Mouse (Mus musculus): ENCODE data around the gene Msrb3.

Msrb3 gene

DNA sequence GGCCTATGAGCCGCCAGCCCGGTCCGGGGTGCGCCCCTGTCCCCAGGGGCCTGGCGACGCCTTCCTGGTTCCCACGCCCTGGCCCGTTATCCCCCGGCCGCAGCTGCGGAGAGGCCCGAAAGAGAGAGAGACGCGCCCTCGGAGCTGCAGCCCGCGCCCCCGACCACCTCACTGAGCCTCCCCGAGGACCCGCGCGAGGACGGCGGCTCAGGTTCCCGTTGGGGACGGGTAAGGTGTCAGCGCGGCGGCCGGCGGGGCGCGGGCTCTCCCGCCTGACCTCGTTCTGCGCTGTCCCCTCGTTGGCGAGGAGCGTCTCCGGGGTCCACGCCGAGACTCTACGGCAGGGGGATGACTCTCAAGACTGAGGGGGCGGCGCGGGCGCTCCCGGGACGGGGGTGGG is 544 bp downstream of the Msrb3 start:
- no peak for DNase-seq (ENCODE audit: low read depth, low spot score)

DNA sequence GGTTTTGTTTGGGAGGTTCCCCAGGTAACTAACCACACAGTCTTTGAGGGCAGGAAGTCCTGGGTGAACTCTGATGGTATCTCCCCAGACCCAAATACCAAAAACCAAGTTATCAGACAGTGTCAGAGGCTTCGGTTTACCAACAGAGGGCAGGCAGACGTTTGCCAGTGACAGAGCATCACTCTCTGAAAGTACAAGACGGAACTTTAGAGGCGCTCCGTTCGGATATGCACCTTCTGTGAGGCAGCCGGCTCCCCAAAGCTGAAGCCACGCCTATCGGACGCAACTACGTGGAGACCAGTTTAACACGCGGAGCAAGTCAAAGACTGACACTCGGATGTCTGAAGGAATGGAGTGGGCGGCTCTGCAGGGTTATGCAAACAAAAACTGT is 3.0 kb downstream of the Msrb3 start:
- DNase-seq (ENCODE audit: low read depth, low spot score) = no peak

DNA sequence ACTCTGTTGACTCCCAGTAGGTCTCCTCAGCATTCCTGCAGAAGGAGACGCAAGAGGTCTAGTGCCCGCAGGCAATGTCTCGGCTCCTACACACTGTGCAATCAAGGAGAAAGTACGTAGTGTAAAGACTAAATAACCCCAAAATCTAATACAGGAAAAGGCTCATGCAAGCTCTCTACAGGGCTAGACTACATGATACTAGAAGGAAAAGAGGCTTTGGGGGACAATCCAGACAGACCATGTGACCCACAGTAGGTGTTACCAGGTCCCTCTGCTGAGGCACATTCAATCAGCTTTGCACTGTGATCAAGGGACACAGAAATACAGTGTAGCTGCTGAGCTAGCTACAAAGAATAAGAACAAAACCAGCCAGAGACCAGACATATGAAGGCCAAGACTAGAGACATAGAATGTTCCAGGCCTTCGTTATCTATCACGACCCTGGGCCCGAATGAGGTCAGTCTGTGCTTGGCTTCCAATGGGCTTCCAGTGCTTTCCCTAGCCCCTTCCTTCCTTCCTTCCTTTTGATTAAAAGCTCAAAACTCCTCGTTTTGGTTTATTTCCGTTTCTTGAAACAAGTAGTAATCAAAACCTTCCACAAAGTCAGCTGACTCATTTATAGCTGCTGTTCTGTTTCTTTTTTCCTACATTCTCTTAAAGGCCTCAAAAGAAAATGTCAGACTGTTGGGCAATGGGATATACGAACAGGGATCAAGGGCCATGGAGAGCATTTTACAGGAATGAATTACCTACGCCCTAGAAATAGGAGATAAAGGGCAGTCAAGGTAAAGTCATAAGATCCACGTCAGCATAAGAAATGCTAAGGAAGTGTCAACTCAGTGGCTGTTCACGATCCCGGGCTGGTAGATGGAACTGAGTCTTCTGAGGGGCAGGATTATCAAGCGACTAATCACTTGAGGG is 3.7 kb downstream of the Msrb3 start:
- DNase-seq (ENCODE audit: low read depth, low spot score) = no peak

DNA sequence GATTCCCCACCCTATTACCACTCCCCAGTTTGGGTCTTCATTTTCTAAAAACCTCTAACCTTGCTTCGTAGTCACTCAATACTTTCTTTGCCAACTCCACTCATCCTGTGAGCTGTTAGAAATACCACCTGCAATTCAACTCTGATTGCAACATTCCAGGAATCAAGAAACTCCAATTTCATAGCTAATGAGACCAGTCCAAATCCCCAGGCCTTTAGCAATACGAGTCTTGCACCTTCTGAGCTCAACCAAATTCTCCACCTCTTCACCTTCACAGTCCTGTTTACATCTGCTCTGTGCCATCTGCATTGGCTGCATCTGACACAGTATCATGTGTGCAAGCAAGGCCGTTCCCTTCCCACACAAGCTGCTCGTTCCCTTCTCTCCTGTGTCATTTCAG is 5.0 kb downstream of the Msrb3 start:
- no peak for DNase-seq (ENCODE audit: low read depth, low spot score)

DNA sequence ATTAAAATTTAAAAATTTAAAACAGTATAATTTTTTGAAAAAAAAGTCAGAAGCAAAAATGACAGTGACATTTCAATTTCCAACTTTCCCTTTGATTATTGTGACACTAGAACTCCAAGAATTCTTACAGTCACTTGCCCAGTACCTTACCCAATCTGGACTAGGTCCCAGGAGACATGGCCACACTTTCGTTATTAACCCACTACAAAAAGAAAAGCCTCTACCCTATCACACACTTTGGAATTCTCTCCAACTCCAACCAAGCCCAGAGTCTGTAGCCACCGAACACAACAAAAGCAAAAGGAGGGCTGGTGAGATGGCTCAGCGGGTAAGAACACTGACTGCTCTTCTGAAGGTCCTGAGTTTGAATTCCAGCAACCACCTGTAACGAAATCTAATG is 7.8 kb downstream of the Msrb3 start:
- DNase-seq (ENCODE audit: low read depth, low spot score) = no peak

DNA sequence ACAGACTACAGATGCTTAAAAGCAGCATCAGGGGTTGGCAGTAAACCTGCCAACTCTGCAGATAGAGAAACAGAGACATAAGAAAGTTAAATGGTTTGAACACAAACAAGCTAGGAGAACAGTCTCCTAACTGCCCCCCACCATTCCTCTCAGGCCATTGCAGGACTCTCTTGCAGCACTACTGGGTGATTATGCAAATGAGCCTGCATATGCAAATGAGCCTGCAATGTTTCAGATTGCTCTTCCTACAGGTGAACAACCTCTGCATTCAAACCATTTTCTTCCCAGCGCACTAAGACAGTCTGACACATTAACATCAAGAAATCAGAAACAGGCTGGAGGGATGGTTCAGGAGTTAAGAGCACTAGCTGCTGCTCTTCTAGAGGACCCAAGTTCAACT is 8.3 kb downstream of the Msrb3 start:
- DNase-seq (ENCODE audit: low read depth, low spot score) = no peak

DNA sequence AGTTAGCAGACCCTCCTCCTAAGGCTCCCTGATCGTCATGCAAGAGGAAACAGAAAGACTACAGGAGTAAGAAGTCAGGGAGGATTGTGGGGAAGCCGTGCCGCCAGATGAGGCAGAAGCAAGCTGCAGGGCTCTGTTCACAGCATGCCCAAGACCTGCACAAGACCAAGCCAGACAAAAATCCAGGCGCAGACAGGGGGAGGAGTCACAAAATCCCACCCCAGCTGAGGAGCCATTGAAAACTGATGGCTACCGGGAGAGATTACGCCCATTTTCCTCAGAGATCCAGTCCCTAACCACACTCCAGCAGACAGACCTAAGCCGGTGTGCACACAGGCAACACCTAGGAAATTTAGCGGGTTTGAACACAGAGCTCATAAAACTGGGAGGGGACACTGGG is 10.4 kb downstream of the Msrb3 start:
- DNase-seq (ENCODE audit: low read depth, low spot score) = no peak

DNA sequence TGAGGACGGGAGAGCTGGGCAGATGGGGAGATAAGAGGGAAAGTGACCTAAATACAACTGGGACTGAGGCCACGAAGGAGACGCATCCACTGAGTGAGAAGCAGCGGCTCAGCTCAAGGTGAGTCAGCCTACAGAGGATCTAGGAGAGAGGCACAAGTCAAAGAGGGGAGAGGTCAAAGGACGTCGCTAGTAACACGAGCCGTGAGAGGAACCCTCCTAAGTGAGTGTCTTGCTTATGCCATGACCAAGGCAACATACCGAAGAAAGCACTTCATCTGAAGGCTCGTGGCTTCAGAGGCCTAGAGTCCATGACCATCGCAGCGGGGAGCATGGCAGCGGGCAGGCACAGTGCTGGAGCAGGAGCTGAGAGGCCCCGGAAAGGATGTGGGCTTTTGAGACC is 14.7 kb downstream of the Msrb3 start:
- DNase-seq (ENCODE audit: low read depth, low spot score) = no peak

DNA sequence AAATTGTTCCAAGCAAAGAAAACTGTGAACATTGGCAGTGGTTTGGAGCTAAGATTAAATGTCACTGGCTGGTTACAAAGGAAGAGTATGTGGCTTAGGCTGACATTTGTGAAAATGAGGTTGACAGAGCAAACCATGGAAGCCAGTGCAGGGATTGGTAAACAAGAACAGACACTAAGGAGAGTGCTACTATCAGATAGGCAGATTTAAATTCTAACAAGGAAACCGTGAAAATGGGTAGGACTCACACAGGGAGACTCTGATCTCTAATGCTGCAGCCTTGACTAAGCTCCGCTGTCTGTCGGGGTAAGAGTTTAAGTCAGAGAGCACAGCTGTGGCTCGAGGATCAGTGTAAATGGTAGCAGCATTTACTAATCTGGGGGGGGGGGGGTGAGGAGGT is 15.2 kb downstream of the Msrb3 start:
- no peak for DNase-seq (ENCODE audit: low read depth, low spot score)

DNA sequence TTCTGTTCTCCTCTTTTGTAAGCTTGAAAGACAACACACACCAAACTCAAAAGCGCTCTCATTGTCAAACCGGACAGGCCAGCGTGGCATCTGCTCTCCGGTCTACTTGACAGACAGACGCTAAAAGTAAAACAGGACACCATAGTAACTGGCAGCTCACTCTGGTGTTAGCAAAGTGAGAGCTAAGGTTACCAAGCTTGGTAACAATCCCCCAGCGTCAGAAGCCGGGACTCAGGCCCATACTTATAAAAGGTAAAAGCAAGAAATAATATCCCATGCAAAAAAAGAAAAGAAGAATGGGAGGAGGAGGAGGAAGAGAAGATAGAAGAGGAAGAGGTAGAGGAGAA is 15.9 kb downstream of the Msrb3 start:
- DNase-seq (ENCODE audit: low read depth, low spot score) = no peak

DNA sequence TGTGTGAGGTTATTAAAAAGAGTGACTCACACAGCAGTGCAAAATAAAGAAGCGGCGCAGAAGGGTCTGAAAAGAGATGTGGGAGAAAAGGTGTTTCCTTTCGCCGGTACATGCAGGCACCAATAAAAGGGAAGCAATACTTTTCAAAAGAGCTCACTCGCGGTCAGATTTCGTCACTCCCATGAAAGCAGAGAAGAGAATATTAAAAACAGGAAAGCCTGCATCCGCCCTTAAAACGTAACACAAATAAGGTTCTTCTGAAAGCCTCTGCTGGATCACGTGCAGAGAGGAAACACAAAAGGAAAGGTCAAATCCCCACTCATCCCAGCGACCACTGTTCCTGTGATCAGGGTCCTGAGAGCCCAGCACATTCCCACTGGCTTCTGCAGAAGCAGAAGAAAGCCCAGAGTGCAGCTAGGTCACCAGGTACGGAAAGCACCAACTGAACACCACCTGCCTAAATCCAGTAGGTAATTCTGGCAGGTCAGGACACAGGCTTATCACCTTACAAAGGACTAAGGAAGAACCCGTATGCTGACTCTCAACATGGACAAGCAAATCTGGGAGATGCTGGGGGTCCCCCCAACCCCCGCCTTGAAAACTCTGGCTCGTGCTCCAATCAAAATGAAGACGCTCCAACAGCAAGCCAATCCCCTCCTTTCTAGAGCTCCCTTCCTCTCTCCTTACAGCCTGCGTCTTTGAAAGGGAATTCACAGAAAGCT is 16.4 kb downstream of the Msrb3 start:
- peak; percentile 60 for DNase-seq (ENCODE audit: low read depth, low spot score)

DNA sequence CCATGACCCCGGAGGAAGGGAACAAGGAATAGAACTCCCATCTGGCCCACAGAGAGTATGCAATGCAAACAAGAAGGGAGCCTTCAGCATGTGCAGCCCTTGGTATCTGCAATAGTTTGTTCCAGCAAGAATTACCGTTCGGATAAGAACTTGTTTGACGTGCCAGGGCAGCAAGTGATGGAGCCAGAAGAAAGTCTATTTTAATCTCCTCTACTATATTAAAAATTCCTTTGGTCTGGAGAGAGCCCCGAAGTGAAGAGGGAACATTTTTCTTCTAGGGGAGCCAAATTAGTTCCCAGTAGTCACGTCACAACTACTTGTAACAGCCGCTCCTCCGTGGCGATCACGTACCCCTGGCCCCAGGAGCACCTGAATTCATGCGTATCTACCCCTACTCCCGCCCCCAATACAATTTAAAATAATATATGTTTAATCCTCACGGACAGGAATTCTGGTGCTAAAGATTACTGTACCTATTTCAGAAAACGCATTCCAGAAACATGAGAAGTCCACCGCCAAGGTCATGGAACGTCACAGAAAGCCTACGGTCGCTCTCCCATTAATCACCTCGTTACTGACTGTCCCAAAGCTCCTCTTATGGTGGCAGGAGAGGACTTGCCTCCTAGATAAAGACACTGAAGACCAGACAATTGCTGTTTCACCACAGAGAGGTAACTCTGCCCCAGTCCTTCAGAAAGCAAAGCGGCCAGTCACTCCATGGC is 22.2 kb downstream of the Msrb3 start:
- DNase-seq (ENCODE audit: low read depth, low spot score) = no peak

DNA sequence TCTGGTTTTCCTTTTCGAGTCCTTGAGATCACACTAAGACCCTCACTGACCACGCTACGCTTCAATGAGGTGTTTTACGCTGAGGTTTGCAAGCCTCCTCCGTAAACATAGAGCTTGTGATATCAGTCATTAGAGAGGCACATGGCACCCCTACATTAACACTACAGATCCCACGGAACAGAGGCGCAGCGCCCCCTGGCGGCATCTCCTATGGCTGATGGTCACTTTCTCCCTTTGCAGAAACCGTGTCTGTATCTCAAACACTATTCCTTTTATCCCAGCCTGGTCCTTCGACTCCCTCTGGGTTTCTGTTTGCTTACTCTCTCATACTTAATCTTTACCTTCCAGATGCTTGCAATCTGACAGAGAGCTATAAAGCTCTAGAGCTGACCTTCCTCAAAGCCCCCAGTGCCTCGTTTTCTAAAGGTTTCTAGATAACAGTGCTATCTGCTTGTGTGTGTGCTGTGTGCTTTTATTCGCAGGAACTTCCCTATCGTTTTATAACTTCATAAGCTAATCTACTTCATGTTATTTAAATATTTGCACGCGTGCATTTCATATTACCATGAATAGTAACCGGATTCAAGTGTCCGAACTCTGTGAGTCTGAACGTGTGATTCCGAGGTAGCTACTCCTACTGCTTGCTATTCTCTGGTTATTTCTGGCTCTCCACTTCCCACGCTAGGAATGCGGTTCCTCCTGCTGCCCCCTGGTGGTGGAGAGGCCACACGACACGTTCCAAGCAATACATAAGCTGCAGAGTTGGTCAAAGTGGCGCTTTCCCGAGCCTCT is 23.0 kb downstream of the Msrb3 start:
- peak; percentile 86 for DNase-seq (ENCODE audit: low read depth, low spot score)

DNA sequence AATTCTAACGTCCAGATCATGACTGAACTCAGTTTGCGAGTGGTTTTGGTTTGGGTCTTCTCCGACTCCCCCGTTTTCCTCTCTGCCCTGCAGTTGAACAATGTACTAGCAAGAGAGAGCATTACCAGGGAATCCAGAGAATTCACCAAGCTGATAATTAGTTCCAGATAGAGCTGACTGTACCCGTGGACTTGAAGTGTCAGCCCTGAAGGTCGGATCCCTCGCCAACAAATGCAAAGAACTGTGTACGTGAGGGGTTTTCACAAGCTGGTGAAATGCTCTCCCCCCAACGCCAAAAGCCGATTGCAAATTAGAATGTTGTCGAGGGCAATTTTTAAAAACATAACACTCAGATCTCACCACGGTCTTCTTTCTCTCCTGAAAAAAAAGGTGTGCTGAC is 24.6 kb downstream of the Msrb3 start:
- DNase-seq (ENCODE audit: low read depth, low spot score) = no peak

DNA sequence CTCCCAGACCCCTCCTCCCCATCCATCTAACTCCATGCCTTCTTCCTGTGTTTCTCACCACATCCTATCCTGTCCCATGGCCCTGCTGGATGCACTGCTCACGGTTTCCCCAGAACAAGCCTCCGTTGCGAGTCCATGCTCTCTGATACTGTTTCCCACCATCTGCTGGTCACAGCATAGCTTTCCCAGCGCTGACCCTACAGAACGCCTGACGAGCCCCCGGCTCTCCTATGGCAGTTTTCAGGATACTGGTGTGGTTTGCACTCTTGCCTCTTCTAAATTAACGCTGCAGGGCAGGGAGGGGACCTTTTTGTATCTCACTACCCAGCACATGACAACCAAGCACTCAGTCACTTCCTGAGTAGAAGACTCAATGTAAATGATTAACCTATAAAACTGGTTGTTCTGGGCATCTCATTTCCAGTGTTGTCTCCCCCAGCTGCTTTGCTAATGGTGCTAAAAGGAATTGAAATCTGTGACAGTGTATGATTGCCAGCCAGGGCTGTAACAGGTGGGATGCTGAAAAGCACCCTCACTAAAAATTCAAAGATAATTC is 25.2 kb downstream of the Msrb3 start:
- DNase-seq (ENCODE audit: low read depth, low spot score) = no peak

DNA sequence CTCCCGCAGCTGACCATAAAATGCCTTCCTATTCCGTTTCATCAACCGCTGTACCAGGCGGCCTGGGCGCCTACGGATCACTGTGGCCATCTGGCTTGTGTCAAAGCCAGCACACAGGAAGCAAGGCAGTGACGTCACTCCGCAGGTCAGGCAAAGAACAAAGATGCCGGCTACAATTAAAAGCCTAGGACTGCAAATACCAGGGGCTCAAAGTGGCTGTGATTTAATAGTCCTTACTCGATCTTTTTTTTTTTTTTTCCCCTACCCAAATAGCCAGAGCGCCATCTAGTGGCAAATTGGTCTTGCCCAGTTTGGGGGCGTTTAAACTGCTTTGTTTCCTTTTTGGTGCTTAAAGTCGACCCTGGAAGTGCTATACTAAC is 26.4 kb downstream of the Msrb3 start:
- DNase-seq (ENCODE audit: low read depth, low spot score) = peak; percentile 100

DNA sequence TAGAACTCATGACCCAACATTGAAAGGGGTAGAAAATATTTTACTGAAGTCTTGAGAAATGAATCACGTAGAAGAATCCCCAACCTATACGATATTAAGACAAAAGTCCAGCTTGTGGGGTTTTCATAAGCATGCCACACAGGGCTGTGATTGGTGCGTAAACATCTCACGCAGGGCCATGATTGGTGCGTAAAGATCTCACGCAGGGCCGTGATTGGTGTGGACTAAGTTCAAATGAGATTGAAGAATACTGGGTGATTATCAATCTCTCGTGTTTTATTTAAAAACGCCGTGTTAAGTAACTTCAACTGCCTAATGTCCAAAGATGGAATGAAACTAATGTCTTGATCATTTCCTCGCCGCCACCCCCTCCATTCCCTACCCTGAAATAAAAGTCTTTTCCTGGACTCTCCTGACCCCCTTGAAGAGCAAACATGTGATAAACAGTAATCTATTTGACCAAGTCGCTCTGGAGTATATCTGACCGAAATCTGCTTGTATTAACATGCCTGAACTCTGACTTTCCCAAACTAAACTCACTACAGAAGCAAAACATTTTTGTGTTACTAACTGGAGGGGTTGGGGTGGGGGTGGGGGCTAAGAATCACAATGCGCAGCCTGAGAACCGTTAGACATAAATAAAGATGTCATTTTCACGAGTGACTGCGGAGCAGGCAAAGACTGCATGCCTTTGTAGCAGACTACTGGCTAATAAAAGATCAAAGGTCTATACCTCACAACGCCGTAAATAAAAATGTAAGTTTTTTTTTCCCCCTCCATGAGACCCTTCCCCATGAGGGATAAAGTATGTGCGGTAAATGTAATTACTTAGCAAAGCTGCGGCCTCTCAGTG is 27.0 kb downstream of the Msrb3 start:
- DNase-seq (ENCODE audit: low read depth, low spot score) = peak; percentile 56

DNA sequence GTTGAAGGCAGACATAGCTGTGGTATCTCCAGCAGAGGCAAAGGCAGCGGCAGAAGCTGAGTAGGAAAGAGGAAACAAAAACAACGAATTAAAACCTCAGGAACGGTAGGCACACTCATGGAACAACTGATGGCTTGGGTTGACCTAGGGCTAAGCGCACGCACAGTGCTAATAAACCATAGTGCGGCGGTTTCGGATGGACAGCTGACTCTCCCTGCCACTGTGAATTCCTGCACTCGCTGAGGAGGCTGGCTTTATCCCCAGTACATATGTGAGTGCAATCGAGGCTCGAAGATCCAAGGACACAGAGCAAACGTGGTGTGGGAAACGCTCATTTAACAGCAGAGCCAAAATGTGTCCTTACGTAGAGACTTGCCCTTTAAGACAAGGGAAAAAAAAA is 27.8 kb downstream of the Msrb3 start:
- no peak for DNase-seq (ENCODE audit: low read depth, low spot score)

DNA sequence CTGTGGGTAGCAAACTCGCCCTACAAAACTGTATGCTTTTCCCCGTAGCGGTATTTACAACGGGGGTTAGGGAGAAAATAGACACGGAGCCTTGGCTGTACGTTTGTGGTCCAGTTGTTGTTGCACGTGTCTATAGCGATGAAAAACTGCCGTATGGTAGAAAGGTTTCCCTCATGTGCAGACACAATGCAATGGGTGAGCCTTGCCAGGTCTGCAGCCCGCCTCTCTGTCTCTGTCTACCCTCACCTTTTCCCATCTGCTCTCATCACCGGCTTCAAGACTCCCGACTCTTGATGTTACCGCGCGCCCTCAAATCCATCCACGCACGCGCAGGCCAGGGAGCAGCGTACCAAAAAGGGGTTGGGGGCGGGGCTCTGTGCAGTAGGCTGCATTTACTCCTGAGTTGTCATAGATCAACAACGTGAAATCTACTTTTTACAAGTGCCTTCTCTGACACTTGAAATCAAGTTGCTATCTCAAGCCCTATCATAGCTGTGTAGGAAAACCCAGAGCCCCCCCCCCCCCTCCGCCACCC is 29.6 kb downstream of the Msrb3 start:
- DNase-seq (ENCODE audit: low read depth, low spot score) = no peak

DNA sequence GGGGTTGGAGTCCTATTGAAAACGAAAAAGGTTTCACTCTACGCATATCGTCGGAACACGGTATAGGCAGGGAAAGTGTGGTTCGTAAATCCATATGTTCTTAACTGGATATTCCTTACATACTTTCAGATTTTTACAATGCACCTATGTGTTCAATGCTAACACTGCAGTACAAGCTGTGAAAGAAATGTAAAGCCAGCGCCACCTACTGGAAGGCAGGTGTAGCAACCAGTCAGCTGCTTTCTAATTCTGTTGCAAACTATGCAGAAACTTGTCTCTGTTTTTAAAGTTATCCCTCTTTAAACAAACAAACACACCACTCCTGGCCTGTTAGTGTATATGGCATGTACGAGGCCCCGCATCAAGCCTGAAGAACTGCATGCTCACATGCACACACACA is 34.5 kb downstream of the Msrb3 start:
- peak; percentile 87 for DNase-seq (ENCODE audit: low read depth, low spot score)
